Mouse (Mus musculus): ENCODE data around the gene Zbtb38. TPM values are rescaled to one million over a fixed set of nuclear protein-coding genes. Genes with fewer than 3 reads are reported as not detected.

Zbtb38 gene
- polyA plus RNA-seq, 1 experiment from 2014 or later, result 8.1 TPM

- no peak overlapping the region for H3K27ac ChIP-seq (replicated peaks)
- WGBS, result 80% methylated on average over 14 of the region's 14 CpGs
These were observed 38.9 kb downstream of the Zbtb38 start for GRCm38 (mm10) chr9:96713472-96714390.

GRCm38 (mm10) chr9:96712758-96713471, 39.7 kb downstream of the Zbtb38 start:
- no peak for DNase-seq (ENCODE audit: low spot score)
- H3K4me1 ChIP-seq, result peaks cover 7% of the 10 kb centered on the region

More at GRCm38 (mm10) chr9:96713472-96714390, 38.9 kb downstream of the Zbtb38 start:
- DNase-seq (ENCODE audit: low spot score), result no peak
- no peaks in the 10 kb centered on the region for H3K9me3 ChIP-seq (replicated peaks)
- H3K4me1 ChIP-seq, result peaks cover 7% of the 10 kb centered on the region
- no peaks in the 10 kb centered on the region for H3K36me3 ChIP-seq
- no peak overlapping the region for H3K4me3 ChIP-seq
- no peaks in the 10 kb centered on the region for H3K27me3 ChIP-seq (ENCODE audit: low read depth, poor library complexity, severe bottlenecking)

GRCm38 (mm10) chr9:96712045-96712444, 40.6 kb downstream of the Zbtb38 start:
- Histone ChIP-seq H3K4me3 (no peak overlapping the region), H3K9me3 (replicated peaks) (no peaks in the 10 kb centered on the region), H3K27ac (replicated peaks) (no peak overlapping the region), H3K27me3 (ENCODE audit: low read depth, poor library complexity, severe bottlenecking) (no peaks in the 10 kb centered on the region), H3K36me3 (no peaks in the 10 kb centered on the region), H3K4me1 (peaks cover 7% of the 10 kb centered on the region)
- 91% methylated on average over 12 of the region's 12 CpGs for WGBS
- DNase-seq (ENCODE audit: low spot score), result no peak

More at GRCm38 (mm10) chr9:96712758-96713471, 39.7 kb downstream of the Zbtb38 start:
- no peak overlapping the region for H3K27ac ChIP-seq (replicated peaks)
- H3K4me3 ChIP-seq, result no peak overlapping the region
- WGBS, result 88% methylated on average over 14 of the region's 14 CpGs
- no peaks in the 10 kb centered on the region for H3K27me3 ChIP-seq (ENCODE audit: low read depth, poor library complexity, severe bottlenecking)
- H3K36me3 ChIP-seq, result no peaks in the 10 kb centered on the region
- H3K9me3 ChIP-seq (replicated peaks), result no peaks in the 10 kb centered on the region

- H3K4me3 ChIP-seq, result no peak overlapping the region
- no peak overlapping the region for H3K27ac ChIP-seq (replicated peaks)
- H3K9me3 ChIP-seq (replicated peaks), result no peaks in the 10 kb centered on the region
- no peak for DNase-seq (ENCODE audit: low spot score)
- no peaks in the 10 kb centered on the region for H3K36me3 ChIP-seq
- 92% methylated on average over 15 of the region's 15 CpGs for WGBS
- peaks cover 18% of the 10 kb centered on the region for H3K4me1 ChIP-seq
- H3K27me3 ChIP-seq (ENCODE audit: low read depth, poor library complexity, severe bottlenecking), result no peaks in the 10 kb centered on the region
These were observed 42.2 kb downstream of the Zbtb38 start for GRCm38 (mm10) chr9:96710241-96710946.

GRCm38 (mm10) chr9:96708905-96709304, 43.7 kb downstream of the Zbtb38 start:
- Histone ChIP-seq H3K27me3 (ENCODE audit: low read depth, poor library complexity, severe bottlenecking) (no peaks in the 10 kb centered on the region), H3K4me3 (no peak overlapping the region), H3K9me3 (replicated peaks) (no peaks in the 10 kb centered on the region), H3K4me1 (peaks cover 15% of the 10 kb centered on the region), H3K27ac (replicated peaks) (no peak overlapping the region), H3K36me3 (no peaks in the 10 kb centered on the region)
- DNase-seq (ENCODE audit: low spot score), result no peak
- WGBS, result 93% methylated on average over 9 of the region's 9 CpGs

GRCm38 (mm10) chr9:96707964-96708363, 44.7 kb downstream of the Zbtb38 start:
- Histone ChIP-seq H3K27me3 (ENCODE audit: low read depth, poor library complexity, severe bottlenecking) (no peaks in the 10 kb centered on the region), H3K4me3 (no peak overlapping the region), H3K9me3 (replicated peaks) (no peaks in the 10 kb centered on the region), H3K27ac (replicated peaks) (no peak overlapping the region), H3K4me1 (peaks cover 14% of the 10 kb centered on the region), H3K36me3 (no peaks in the 10 kb centered on the region)
- 79% methylated on average over 4 of the region's 4 CpGs for WGBS
- no peak for DNase-seq (ENCODE audit: low spot score)

- H3K4me3 ChIP-seq, result 0 out of 2 replicates have a peak overlapping the region, but pooled peaks have one; percentile 9
- WGBS, result 49% methylated on average over 11 of the region's 11 CpGs
- 0 out of 2 replicates have a peak, but pooled peaks cover 3% of the 10 kb centered on the region for H3K36me3 ChIP-seq
- H3K27me3 ChIP-seq (ENCODE audit: low read depth, poor library complexity, severe bottlenecking), result no peaks in the 10 kb centered on the region
- peak overlapping the region; percentile 53 for H3K27ac ChIP-seq (replicated peaks)
- no peaks in the 10 kb centered on the region for H3K9me3 ChIP-seq (replicated peaks)
- H3K4me1 ChIP-seq, result peaks cover 14% of the 10 kb centered on the region
- DNase-seq (ENCODE audit: low spot score), result peak; percentile 62
These were observed 46.9 kb downstream of the Zbtb38 start for GRCm38 (mm10) chr9:96705576-96706285.

- Histone ChIP-seq H3K9me3 (replicated peaks) (0 out of 2 replicates have a peak, but pooled peaks cover under 1% of the 10 kb centered on the region), H3K4me3 (no peak overlapping the region), H3K4me1 (peaks cover 14% of the 10 kb centered on the region), H3K27me3 (ENCODE audit: low read depth, poor library complexity, severe bottlenecking) (no peaks in the 10 kb centered on the region), H3K36me3 (peaks cover 4% of the 10 kb centered on the region; the same call in 1 of the 2 replicates), H3K27ac (replicated peaks) (no peak overlapping the region)
- 92% methylated on average over 9 of the region's 9 CpGs for WGBS
- DNase-seq (ENCODE audit: low spot score), result no peak
These were observed 47.7 kb downstream of the Zbtb38 start for GRCm38 (mm10) chr9:96704935-96705334.

GRCm38 (mm10) chr9:96701891-96702290, 50.7 kb downstream of the Zbtb38 start:
- no peaks in the 10 kb centered on the region for H3K27me3 ChIP-seq (ENCODE audit: low read depth, poor library complexity, severe bottlenecking)
- 90% methylated on average over 10 of the region's 10 CpGs for WGBS
- H3K4me3 ChIP-seq, result no peak overlapping the region
- peaks cover 14% of the 10 kb centered on the region for H3K4me1 ChIP-seq
- H3K36me3 ChIP-seq, result peaks cover 17% of the 10 kb centered on the region
- H3K27ac ChIP-seq (replicated peaks), result no peak overlapping the region
- no peak for DNase-seq (ENCODE audit: low spot score)
- H3K9me3 ChIP-seq (replicated peaks), result peaks cover 14% of the 10 kb centered on the region; the same call in 1 of the 2 replicates

GRCm38 (mm10) chr9:96699276-96700035, 53.2 kb downstream of the Zbtb38 start:
- Histone ChIP-seq H3K27me3 (ENCODE audit: low read depth, poor library complexity, severe bottlenecking) (no peaks in the 10 kb centered on the region), H3K9me3 (replicated peaks) (peaks cover 14% of the 10 kb centered on the region; the same call in 1 of the 2 replicates), H3K36me3 (peaks cover 17% of the 10 kb centered on the region), H3K27ac (replicated peaks) (no peak overlapping the region), H3K4me3 (no peak overlapping the region), H3K4me1 (no peaks in the 10 kb centered on the region)
- no peak for DNase-seq (ENCODE audit: low spot score)
- WGBS, result 92% methylated on average over 6 of the region's 6 CpGs

GRCm38 (mm10) chr9:96696788-96697492, 55.7 kb downstream of the Zbtb38 start:
- Histone ChIP-seq H3K27ac (replicated peaks) (no peak overlapping the region), H3K4me3 (no peak overlapping the region), H3K27me3 (ENCODE audit: low read depth, poor library complexity, severe bottlenecking) (no peaks in the 10 kb centered on the region), H3K36me3 (peaks cover 16% of the 10 kb centered on the region), H3K9me3 (replicated peaks) (peaks cover 14% of the 10 kb centered on the region; the same call in 1 of the 2 replicates), H3K4me1 (no peaks in the 10 kb centered on the region)
- 89% methylated on average over 14 of the region's 14 CpGs for WGBS
- no peak for DNase-seq (ENCODE audit: low spot score)

Data from midbrain, embryonic 10.5 days (tissue).